Mouse (Mus musculus) megakaryocyte, embryonic 14.5 days (primary cell): ENCODE results near the gene Ap1s3.

Experiments used
- FLI1 ChIP-seq: IDR thresholded peaks from 2 replicates; pipeline ENCODE4 v1.6.1; 2012; ENCODE audit warnings: low read length, inconsistent platforms, mixed read lengths
- GATA1 ChIP-seq: IDR thresholded peaks from 3 replicates; pipeline ENCODE4 v1.6.1; 2012; ENCODE audit warnings: mixed read lengths, low read length, inconsistent platforms, borderline replicate concordance

DNA sequence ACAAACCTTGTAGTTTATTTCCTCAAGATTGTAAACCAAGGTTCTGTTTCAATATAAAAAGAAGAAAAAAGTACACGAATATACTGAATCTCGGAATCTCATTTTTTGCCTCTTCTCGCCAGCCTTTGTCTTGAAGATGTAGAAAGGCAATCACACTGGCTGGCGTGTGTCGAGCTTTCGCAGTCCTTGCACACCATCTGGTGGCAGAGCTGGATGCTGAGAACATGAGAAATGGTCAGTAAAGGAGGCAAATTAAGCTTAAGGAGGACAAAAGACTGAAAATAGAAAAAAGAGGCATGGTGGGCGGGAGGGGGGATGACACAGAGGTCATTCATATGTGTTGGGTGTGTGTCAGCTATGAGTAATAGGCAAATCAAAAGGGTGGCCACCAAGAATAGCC, 31.6 kb downstream of the Ap1s3 start:
- TF ChIP-seq GATA1: no peak
- no peak for TF ChIP-seq FLI1
